Mouse (Mus musculus): ENCODE results near the gene Lingo2. TPM values are rescaled to one million over a fixed set of nuclear protein-coding genes. Genes with fewer than 3 reads are reported as not detected.
"Not testable (repeated sequence)": the region's sequence is repeated elsewhere in the genome, so short reads cannot be mapped to it uniquely, and the experiment has no call there.

Gene Lingo2
- polyA plus RNA-seq, 1 experiment from 2014 or later, result 0.21 TPM

DNA sequence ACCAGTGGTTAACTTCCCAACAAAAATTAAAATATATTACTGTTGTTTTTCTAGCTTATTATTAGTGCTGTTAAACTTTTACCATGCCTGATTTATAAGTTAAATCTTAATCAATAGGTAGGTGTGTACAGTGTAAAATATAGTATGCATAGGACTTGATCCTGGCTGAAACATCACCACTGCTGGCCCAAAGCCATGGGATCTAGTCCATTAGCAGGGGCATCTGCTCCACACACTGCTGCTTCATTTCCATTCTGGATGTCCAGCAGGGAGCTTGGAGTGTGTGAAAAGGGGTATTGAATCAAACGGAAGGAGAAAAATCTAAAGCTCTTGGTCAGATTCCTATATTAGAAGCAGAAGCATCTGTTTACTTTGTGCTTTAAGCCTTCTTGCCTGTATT is 1248.9 kb downstream of the Lingo2 start:
- WGBS, result 68% methylated on average over 1 of the region's 1 CpGs

DNA sequence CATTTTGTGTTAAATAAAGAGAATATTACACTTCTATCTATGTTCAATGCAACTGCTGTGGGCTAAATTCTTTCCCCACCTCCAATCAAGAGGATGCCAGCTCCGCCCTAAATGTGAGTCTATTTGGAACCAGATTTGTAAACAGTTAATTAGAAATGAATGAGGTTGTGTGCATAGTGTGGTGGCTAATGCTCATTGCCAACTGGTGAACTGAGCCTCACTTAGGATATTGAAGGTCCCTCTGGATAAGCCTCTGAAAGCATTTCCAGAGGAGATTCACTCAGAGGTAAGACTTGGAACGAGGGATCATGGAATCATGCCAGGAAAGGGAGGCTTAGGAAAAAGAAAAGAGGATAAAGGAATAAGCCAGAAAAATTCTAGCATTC is 1256.4 kb downstream of the Lingo2 start:
- no peaks in the 10 kb centered on the region for H3K4me1 ChIP-seq (replicated peaks)
- H3K36me3 ChIP-seq, result no peaks in the 10 kb centered on the region
- no peak overlapping the region for H3K4me2 ChIP-seq
- no peaks in the 10 kb centered on the region for H3K27me3 ChIP-seq
- 65% methylated on average over 2 of the region's 2 CpGs for WGBS
- ATAC-seq (replicated peaks; ENCODE audit: insufficient number of reproducible peaks, insufficient read depth, low FRiP score, low read depth), result no peak
- H3K9ac ChIP-seq, result no peak overlapping the region
- H3K4me3 ChIP-seq, result no peak overlapping the region
- no peak overlapping the region for H3K27ac ChIP-seq
- H3K9me3 ChIP-seq (replicated peaks), result no peaks in the 10 kb centered on the region

More for the DNA sequence above, 1248.9 kb downstream of the Lingo2 start:
- no peaks in the 10 kb centered on the region for H3K4me1 ChIP-seq (replicated peaks)
- H3K9me3 ChIP-seq (replicated peaks), result no peaks in the 10 kb centered on the region
- H3K36me3 ChIP-seq, result no peaks in the 10 kb centered on the region
- H3K4me2 ChIP-seq, result no peak overlapping the region
- H3K27me3 ChIP-seq, result no peaks in the 10 kb centered on the region
- ATAC-seq (replicated peaks; ENCODE audit: insufficient number of reproducible peaks, insufficient read depth, low FRiP score, low read depth), result no peak
- H3K27ac ChIP-seq, result no peak overlapping the region
- no peak overlapping the region for H3K9ac ChIP-seq
- H3K4me3 ChIP-seq, result no peak overlapping the region

- Histone ChIP-seq H3K36me3 (no peaks in the 10 kb centered on the region), H3K27ac (no peak overlapping the region)
- WGBS, result 74% methylated on average over 4 of the region's 4 CpGs
These were observed 1257.0 kb downstream of the Lingo2 start for GRCm38 (mm10) chr4:35694360-35695136.

GRCm38 (mm10) chr4:35690521-35690920 is 1261.0 kb downstream of the Lingo2 start:
- H3K36me3 ChIP-seq, result no peaks in the 10 kb centered on the region
- no peak overlapping the region for H3K27ac ChIP-seq
- H3K4me3 ChIP-seq, result no peak overlapping the region
- H3K9ac ChIP-seq, result no peak overlapping the region
- no peak overlapping the region for H3K4me2 ChIP-seq
- H3K27me3 ChIP-seq, result no peaks in the 10 kb centered on the region
- no peak for ATAC-seq (replicated peaks; ENCODE audit: insufficient number of reproducible peaks, insufficient read depth, low FRiP score, low read depth)
- H3K4me1 ChIP-seq (replicated peaks), result no peaks in the 10 kb centered on the region
- no peaks in the 10 kb centered on the region for H3K9me3 ChIP-seq (replicated peaks)
- 59% methylated on average over 5 of the region's 5 CpGs for WGBS

More at GRCm38 (mm10) chr4:35694360-35695136, 1257.0 kb downstream of the Lingo2 start:
- H3K9ac ChIP-seq, result no peak overlapping the region
- no peak overlapping the region for H3K4me3 ChIP-seq
- no peaks in the 10 kb centered on the region for H3K4me1 ChIP-seq (replicated peaks)
- H3K27me3 ChIP-seq, result no peaks in the 10 kb centered on the region
- H3K9me3 ChIP-seq (replicated peaks), result no peaks in the 10 kb centered on the region
- no peak overlapping the region for H3K4me2 ChIP-seq
- no peak for ATAC-seq (replicated peaks; ENCODE audit: insufficient number of reproducible peaks, insufficient read depth, low FRiP score, low read depth)

- H3K9ac ChIP-seq; H3K27me3 ChIP-seq; H3K4me1 ChIP-seq (replicated peaks); H3K4me3 ChIP-seq; H3K9me3 ChIP-seq (replicated peaks); H3K27ac ChIP-seq; H3K36me3 ChIP-seq; ATAC-seq (replicated peaks; ENCODE audit: insufficient number of reproducible peaks, insufficient read depth, low FRiP score, low read depth); H3K4me2 ChIP-seq: not testable (repeated sequence)
- WGBS, result 74% methylated on average over 5 of the region's 5 CpGs
These were observed 1262.9 kb downstream of the Lingo2 start for GRCm38 (mm10) chr4:35688498-35689240.

MicroRNAs encoded within 50 kb of the gene (microRNA counts, 519-probe panel; counts per million panel counts)
- microRNA mmu-miR-873 (1,798 counts per million, percentile 14 among the panel's probes with 10 or more counts), microRNA mmu-miR-876-3p (2,360 counts per million, percentile 43 among the panel's probes with 10 or more counts), microRNA mmu-miR-876-5p (1,277 counts per million, percentile 6 among the panel's probes with 10 or more counts)

Small RNA genes lying within 50 kb of the gene (microRNA-seq; reads per million reads assigned to microRNA genes)
- gene Mir873a, result not detected
- gene Mir873b, result not detected
- not detected for gene Mir876

Data from heart, embryonic 15.5 days (tissue).